Mouse (Mus musculus): ENCODE measurements around the gene Trim11. TPM values are rescaled to one million over a fixed set of nuclear protein-coding genes. Genes with fewer than 3 reads are reported as not detected.

Gene Trim11
- polyA plus RNA-seq, 1 experiment from 2014 or later: 17.3 TPM

DNA sequence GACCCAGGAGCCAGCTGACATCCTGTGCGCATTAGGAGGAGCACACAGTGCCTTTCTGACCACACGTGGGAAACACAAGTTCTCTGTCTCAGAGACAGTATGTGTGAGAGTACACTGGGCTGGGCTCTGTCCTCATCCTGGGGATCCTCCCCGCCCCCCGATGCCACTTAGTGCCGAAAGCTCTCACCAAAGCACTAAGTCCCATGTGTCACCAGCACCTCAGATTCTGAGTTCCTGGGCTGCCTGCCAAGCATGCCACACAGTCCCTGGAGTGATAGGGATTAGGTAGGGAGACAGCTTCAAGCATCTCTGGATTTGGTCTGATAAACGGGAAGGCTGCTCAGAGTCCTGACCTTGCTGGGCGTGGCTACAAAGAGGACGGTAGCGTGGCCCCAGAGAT lies 12.9 kb downstream of the Trim11 start:
- ATAC-seq (replicated peaks; ENCODE audit: low FRiP score) (no peak), DNase-seq (ENCODE audit: low spot score) (no peak)
- no peak overlapping the region for H3K4me2 ChIP-seq
- H3K9me3 ChIP-seq (ENCODE audit: control insufficient read depth, low read length): no peaks in the 10 kb centered on the region
- H3K36me3 ChIP-seq (ENCODE audit: control insufficient read depth, insufficient read depth, low read length): peaks cover 18% of the 10 kb centered on the region
- H3K4me1 ChIP-seq (replicated peaks; ENCODE audit: control insufficient read depth, insufficient read depth, low read length): peaks cover 21% of the 10 kb centered on the region
- WGBS: 74% methylated on average over 9 of the region's 9 CpGs
- H3K27ac ChIP-seq (ENCODE audit: low read depth, low read length): no peak overlapping the region
- H3K4me3 ChIP-seq (ENCODE audit: low read depth, low read length): no peak overlapping the region
- H3K9ac ChIP-seq (ENCODE audit: low read depth, low read length): no peak overlapping the region
- peaks cover 13% of the 10 kb centered on the region for H3K27me3 ChIP-seq (replicated peaks; ENCODE audit: control insufficient read depth, insufficient read depth, low read length)

DNA sequence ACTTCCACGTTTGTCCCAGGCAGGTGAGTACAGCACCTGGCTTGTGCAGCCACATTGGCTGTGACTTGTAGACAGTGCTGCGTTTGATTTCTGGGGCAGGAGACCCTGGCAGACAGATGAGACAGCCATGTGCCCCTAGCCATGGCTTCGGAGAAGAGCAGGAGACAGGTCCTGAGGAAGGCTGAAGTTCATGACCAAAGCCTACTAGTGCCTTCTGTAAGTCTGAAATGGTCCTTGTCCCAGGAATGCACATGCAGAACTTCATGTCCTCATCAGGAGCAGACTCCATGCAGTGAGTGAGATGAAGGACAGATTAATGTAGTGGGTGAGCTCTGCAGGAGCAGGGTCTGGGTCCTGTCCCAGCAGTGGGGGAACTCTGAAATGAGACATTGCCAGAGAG lies 14.0 kb downstream of the Trim11 start:
- no peak overlapping the region for H3K4me2 ChIP-seq
- no peak overlapping the region for H3K9ac ChIP-seq (ENCODE audit: low read depth, low read length)
- ATAC-seq (replicated peaks; ENCODE audit: low FRiP score) (no peak), DNase-seq (ENCODE audit: low spot score) (no peak)
- H3K9me3 ChIP-seq (ENCODE audit: control insufficient read depth, low read length): no peaks in the 10 kb centered on the region
- no peak overlapping the region for H3K27ac ChIP-seq (ENCODE audit: low read depth, low read length)
- H3K4me1 ChIP-seq (replicated peaks; ENCODE audit: control insufficient read depth, insufficient read depth, low read length): peaks cover 25% of the 10 kb centered on the region
- 68% methylated on average over 3 of the region's 3 CpGs for WGBS
- no peak overlapping the region for H3K4me3 ChIP-seq (ENCODE audit: low read depth, low read length)
- peaks cover 13% of the 10 kb centered on the region for H3K27me3 ChIP-seq (replicated peaks; ENCODE audit: control insufficient read depth, insufficient read depth, low read length)
- peaks cover 14% of the 10 kb centered on the region for H3K36me3 ChIP-seq (ENCODE audit: control insufficient read depth, insufficient read depth, low read length)

DNA sequence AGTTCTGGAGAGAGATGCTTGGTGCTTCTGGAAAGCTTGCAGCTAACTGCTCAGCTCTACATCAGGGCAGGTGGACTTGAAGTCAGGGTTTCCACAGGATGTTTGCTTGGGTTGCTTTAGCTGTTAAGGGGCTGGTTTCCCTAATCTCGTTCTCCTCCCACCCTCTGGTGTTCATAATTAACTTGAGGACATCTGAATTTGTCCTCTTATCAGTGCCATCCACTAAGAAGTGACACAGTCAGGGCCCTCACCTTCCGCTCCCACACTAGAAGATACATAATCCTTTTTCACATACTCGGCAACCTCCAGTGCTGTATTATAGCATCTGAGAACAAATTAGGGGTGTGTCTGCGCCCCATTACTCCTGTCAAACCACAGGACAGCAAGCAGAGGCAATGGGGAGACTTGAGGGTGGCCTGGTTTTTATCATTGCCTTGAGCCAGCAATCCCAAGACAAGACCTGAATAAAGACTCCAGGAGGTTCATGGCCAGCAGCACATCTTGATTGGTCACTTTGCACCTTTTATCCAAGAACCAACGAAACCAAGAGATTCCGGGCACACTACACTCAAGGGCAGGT lies 15.3 kb downstream of the Trim11 start:
- Histone ChIP-seq H3K27ac (ENCODE audit: low read depth, low read length) (no peak overlapping the region), H3K27me3 (replicated peaks; ENCODE audit: control insufficient read depth, insufficient read depth, low read length) (peaks cover 13% of the 10 kb centered on the region), H3K36me3 (ENCODE audit: control insufficient read depth, insufficient read depth, low read length) (peaks cover 7% of the 10 kb centered on the region), H3K4me1 (replicated peaks; ENCODE audit: control insufficient read depth, insufficient read depth, low read length) (peaks cover 25% of the 10 kb centered on the region), H3K4me3 (ENCODE audit: low read depth, low read length) (no peak overlapping the region), H3K9me3 (ENCODE audit: control insufficient read depth, low read length) (no peaks in the 10 kb centered on the region), H3K9ac (ENCODE audit: low read depth, low read length) (no peak overlapping the region), H3K4me2 (no peak overlapping the region)
- DNase-seq (ENCODE audit: low spot score) (no peak), ATAC-seq (replicated peaks; ENCODE audit: low FRiP score) (no peak)
- WGBS: 57% methylated on average over 6 of the region's 6 CpGs

DNA sequence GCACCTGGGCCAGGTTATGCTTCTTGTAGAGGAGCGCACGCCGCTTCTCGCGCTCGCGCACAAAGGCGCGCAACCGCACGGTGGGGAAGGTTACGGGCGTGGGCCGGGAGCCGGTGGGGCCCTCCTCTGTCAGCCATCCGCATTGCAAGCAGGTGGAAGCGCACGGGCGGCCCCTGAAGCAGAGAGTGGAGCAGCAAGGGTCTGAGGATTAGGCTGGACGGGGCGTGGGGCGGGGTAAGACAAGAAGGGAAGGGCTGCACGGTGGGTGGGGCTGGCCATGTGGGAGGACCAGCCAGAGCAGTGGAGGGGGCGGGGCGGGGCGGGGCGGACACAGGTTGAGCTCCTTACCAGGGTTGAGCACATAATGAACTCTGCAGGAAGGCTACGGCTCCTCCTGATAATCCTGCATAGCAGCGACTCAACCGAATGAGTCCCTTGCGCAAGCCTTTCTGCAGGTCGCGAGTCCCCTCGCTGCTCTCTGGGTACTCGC lies 16.5 kb downstream of the Trim11 start:
- peaks cover 13% of the 10 kb centered on the region for H3K27me3 ChIP-seq (replicated peaks; ENCODE audit: control insufficient read depth, insufficient read depth, low read length)
- WGBS: 2% methylated on average over 35 of the region's 35 CpGs

DNA sequence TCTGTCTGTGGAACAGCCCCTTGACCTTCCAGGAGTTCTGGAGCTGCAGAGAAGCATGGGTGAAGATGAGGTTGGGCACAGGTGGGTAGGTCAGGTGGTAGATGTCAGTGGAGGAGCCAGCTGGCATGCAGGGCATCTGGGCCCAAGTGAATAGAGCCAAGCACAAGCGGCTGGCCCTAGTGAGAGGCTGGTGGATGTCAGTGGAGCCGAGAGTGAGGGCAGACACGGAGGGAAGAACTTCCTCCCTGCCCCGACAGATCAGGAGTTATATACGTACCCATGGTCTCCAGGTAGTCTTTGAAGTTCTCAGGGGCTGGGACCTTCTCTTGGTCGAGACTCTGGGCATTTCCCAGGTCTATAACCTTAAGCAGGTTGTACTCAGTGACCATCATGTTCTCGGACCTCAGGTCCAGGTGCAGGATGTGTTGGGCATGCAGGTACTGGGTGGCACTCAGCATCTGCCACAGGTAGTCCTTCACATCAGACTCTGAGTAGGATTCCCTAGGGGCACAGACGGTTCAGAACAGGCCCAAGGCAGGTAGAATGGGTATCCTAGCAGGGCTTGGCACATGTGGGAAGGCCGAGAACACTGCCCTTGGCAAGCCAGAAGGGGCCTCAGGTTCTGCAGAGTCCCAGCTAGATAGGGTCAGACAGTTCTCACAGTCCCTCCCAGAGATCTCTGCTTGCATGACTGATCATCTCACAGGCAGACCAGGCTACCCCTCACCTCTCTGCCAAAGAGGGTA lies 17.3 kb downstream of the Trim11 start:
- Histone ChIP-seq H3K36me3 (ENCODE audit: control insufficient read depth, insufficient read depth, low read length) (no peaks in the 10 kb centered on the region), H3K9ac (ENCODE audit: low read depth, low read length) (no peak overlapping the region), H3K9me3 (ENCODE audit: control insufficient read depth, low read length) (no peaks in the 10 kb centered on the region), H3K4me2 (peak overlapping the region; percentile 82), H3K4me1 (replicated peaks; ENCODE audit: control insufficient read depth, insufficient read depth, low read length) (peaks cover 25% of the 10 kb centered on the region), H3K27me3 (replicated peaks; ENCODE audit: control insufficient read depth, insufficient read depth, low read length) (peaks cover 13% of the 10 kb centered on the region), H3K4me3 (ENCODE audit: low read depth, low read length) (peak overlapping the region; percentile 47; the same call in 1 of the 2 replicates), H3K27ac (ENCODE audit: low read depth, low read length) (no peak overlapping the region)
- DNase-seq (ENCODE audit: low spot score) (no peak), ATAC-seq (replicated peaks; ENCODE audit: low FRiP score) (no peak)
- WGBS: 69% methylated on average over 9 of the region's 9 CpGs

More for the DNA sequence above, 16.5 kb downstream of the Trim11 start:
- peak; percentile 68 for DNase-seq (ENCODE audit: low spot score)
- H3K4me1 ChIP-seq (replicated peaks; ENCODE audit: control insufficient read depth, insufficient read depth, low read length): peaks cover 25% of the 10 kb centered on the region
- no peaks in the 10 kb centered on the region for H3K9me3 ChIP-seq (ENCODE audit: control insufficient read depth, low read length)
- peak; percentile 84 for ATAC-seq (replicated peaks; ENCODE audit: low FRiP score)
- no peak overlapping the region for H3K9ac ChIP-seq (ENCODE audit: low read depth, low read length)
- H3K27ac ChIP-seq (ENCODE audit: low read depth, low read length): no peak overlapping the region
- H3K36me3 ChIP-seq (ENCODE audit: control insufficient read depth, insufficient read depth, low read length): peaks cover 2% of the 10 kb centered on the region
- peak overlapping the region; percentile 82 for H3K4me2 ChIP-seq
- peak overlapping the region; percentile 47 for H3K4me3 ChIP-seq (ENCODE audit: low read depth, low read length)

DNA sequence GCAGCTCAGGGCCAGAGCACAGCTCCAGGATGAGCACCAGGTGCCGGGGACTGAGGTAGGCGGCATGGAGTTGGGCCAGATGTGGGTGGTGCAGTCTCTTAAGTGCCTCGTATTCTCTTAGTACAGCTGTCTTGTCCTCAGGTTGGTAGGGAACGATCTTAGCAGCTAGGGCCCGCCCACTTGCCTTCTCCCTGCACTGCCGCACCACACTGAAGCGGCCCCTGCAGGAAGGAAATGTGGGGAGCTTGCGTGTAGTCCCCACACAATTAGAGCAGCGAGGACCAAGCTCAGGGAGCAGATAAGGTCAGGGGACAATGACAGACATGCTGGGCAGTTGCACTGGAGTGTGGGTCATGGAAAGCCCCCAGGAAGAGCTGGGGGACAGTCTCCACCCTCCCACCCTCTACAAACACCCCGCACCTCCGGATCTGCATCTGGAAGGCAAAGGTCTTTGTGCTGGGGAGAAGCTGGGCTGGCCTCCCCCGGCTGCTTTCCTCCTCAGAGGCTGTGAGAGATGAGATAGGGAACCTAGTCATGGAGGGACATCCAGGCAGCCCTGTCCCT lies 18.0 kb downstream of the Trim11 start:
- Histone ChIP-seq H3K27ac (ENCODE audit: low read depth, low read length) (no peak overlapping the region), H3K4me3 (ENCODE audit: low read depth, low read length) (no peak overlapping the region), H3K4me1 (replicated peaks; ENCODE audit: control insufficient read depth, insufficient read depth, low read length) (peaks cover 22% of the 10 kb centered on the region), H3K27me3 (replicated peaks; ENCODE audit: control insufficient read depth, insufficient read depth, low read length) (peaks cover 13% of the 10 kb centered on the region), H3K36me3 (ENCODE audit: control insufficient read depth, insufficient read depth, low read length) (no peaks in the 10 kb centered on the region), H3K9me3 (ENCODE audit: control insufficient read depth, low read length) (no peaks in the 10 kb centered on the region), H3K4me2 (peak overlapping the region; percentile 28), H3K9ac (ENCODE audit: low read depth, low read length) (no peak overlapping the region)
- WGBS: 24% methylated on average over 12 of the region's 12 CpGs
- ATAC-seq (replicated peaks; ENCODE audit: low FRiP score) (no peak), DNase-seq (ENCODE audit: low spot score) (no peak)

DNA sequence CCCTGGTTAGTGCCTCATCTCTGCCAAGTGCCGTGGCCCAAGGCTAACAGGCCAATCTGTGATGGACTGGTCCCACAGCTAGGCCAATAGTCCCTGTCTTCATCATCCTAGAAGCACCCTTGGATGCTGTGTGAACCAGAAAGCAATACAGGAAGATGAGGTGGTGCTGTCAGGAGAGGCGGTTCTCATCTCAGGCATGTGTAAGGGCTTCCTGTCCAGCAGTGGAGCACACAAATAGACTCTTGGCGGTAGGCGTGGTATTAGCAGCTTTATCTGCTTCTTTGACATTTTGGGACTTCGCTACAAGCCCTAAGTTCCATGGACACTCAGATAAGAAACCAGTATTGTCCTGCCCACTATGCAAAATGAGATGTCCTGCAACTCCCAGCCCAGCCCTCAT lies 19.6 kb downstream of the Trim11 start:
- Histone ChIP-seq H3K36me3 (ENCODE audit: control insufficient read depth, insufficient read depth, low read length) (no peaks in the 10 kb centered on the region), H3K4me3 (ENCODE audit: low read depth, low read length) (no peak overlapping the region), H3K9me3 (ENCODE audit: control insufficient read depth, low read length) (no peaks in the 10 kb centered on the region), H3K4me2 (no peak overlapping the region), H3K9ac (ENCODE audit: low read depth, low read length) (no peak overlapping the region), H3K27ac (ENCODE audit: low read depth, low read length) (no peak overlapping the region), H3K4me1 (replicated peaks; ENCODE audit: control insufficient read depth, insufficient read depth, low read length) (peaks cover 22% of the 10 kb centered on the region), H3K27me3 (replicated peaks; ENCODE audit: control insufficient read depth, insufficient read depth, low read length) (peaks cover 13% of the 10 kb centered on the region)
- no peak for DNase-seq (ENCODE audit: low spot score)
- no peak for ATAC-seq (replicated peaks; ENCODE audit: low FRiP score)
- 57% methylated on average over 5 of the region's 5 CpGs for WGBS

DNA sequence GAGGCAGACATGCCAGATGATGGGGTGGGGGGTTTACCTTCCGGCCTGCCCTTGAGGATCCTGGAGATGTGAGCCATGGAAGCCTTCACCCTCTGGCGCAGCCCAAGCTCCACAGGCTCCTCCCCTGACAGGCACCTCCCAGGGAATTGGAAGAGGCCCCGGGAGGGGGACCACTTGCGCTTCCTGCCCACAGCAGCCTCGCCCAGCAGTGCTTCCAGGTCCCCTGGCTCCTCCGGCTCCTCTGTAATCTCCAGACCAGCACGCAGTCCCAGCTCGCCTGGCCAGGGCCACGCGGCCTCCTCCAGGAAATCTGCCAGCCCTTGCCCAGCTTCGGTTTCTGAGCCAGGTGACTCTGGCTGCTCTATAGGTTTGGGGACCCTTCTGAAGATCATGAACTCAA lies 21.3 kb downstream of the Trim11 start:
- ATAC-seq (replicated peaks; ENCODE audit: low FRiP score): no peak
- H3K27ac ChIP-seq (ENCODE audit: low read depth, low read length): no peak overlapping the region
- peaks cover 12% of the 10 kb centered on the region for H3K27me3 ChIP-seq (replicated peaks; ENCODE audit: control insufficient read depth, insufficient read depth, low read length)
- no peak for DNase-seq (ENCODE audit: low spot score)
- peaks cover 12% of the 10 kb centered on the region for H3K4me1 ChIP-seq (replicated peaks; ENCODE audit: control insufficient read depth, insufficient read depth, low read length)
- no peaks in the 10 kb centered on the region for H3K9me3 ChIP-seq (ENCODE audit: control insufficient read depth, low read length)
- no peak overlapping the region for H3K9ac ChIP-seq (ENCODE audit: low read depth, low read length)
- 39% methylated on average over 11 of the region's 11 CpGs for WGBS
- H3K4me2 ChIP-seq: peak overlapping the region; percentile 1; the same call in 1 of the 2 replicates
- no peaks in the 10 kb centered on the region for H3K36me3 ChIP-seq (ENCODE audit: control insufficient read depth, insufficient read depth, low read length)
- no peak overlapping the region for H3K4me3 ChIP-seq (ENCODE audit: low read depth, low read length)

All from liver, embryonic 11.5 days (tissue).